Mouse (Mus musculus) liver, embryonic 15.5 days (tissue): ENCODE measurements around the gene Kctd19. TPM values are rescaled to one million over a fixed set of nuclear protein-coding genes. Genes with fewer than 3 reads are reported as not detected.

ENCODE experiments used
- ATAC-seq: fragments of 200-750 bp; cut with Nextera tagmentation; 2 replicates; pipeline ENCODE4 v1.8.0; 2017; ENCODE audit warnings: moderate number of reproducible peaks, mild to moderate bottlenecking, moderate library complexity; ENCODE audit not compliant: insufficient read depth
- H3K27ac ChIP-seq: fragments of 300-500 bp; sonication (generic); replicated peaks from 2 replicates; pipeline ENCODE4 v1.5.1; 2015; ENCODE audit warnings: mild to moderate bottlenecking, inconsistent platforms
- H3K27me3 ChIP-seq: fragments of 300-500 bp; sonication (generic); 2 replicates; pipeline ENCODE4 v1.6.1; 2015; ENCODE audit warnings: mild to moderate bottlenecking, inconsistent platforms
- H3K36me3 ChIP-seq: fragments of 300-500 bp; sonication (generic); replicated peaks from 2 replicates; pipeline ENCODE4 v1.6.1; 2015; ENCODE audit warnings: moderate library complexity, mild to moderate bottlenecking, inconsistent platforms
- H3K4me1 ChIP-seq: fragments of 300-500 bp; sonication (generic); replicated peaks from 2 replicates; pipeline ENCODE4 v1.6.1; 2015; ENCODE audit warnings: inconsistent platforms
- H3K4me2 ChIP-seq: fragments of 300-500 bp; sonication (generic); 2 replicates; pipeline ENCODE4 v1.6.1; 2015; ENCODE audit warnings: moderate library complexity, mild to moderate bottlenecking, inconsistent platforms
- H3K4me3 ChIP-seq: fragments of 300-500 bp; sonication (generic); replicated peaks from 2 replicates; pipeline ENCODE4 v1.5.1; 2015; ENCODE audit warnings: mild to moderate bottlenecking, inconsistent platforms
- H3K9ac ChIP-seq: fragments of 300-500 bp; sonication (generic); 2 replicates; pipeline ENCODE4 v1.6.1; 2015; ENCODE audit warnings: moderate library complexity, mild to moderate bottlenecking, inconsistent platforms
- H3K9me3 ChIP-seq: fragments of 300-500 bp; sonication (generic); replicated peaks from 2 replicates; pipeline ENCODE4 v1.6.1; 2016; ENCODE audit warnings: inconsistent platforms
- WGBS: fragments of 180-500 bp; shearing (Covaris S2); methylation state at CpG from one replicate; pipeline ENCODE4 v1.1.7; 2015; ENCODE audit warnings: mixed read lengths; ENCODE audit not compliant: insufficient replicate concordance; 5-methylcytosine and 5-hydroxymethylcytosine counted together
- polyA plus RNA-seq: library from polyadenylated mRNA; unstranded; fragments of >200 nt; fragmentation: Nextera tagmentation; extraction: Ambion mirVana; gene quantifications from 2 replicates; pipeline ENCODE4 v1.2.1, GENCODE M21; 2015

Gene Kctd19
- polyA plus RNA-seq, 1 experiment from 2014 or later, result not detected

DNA sequence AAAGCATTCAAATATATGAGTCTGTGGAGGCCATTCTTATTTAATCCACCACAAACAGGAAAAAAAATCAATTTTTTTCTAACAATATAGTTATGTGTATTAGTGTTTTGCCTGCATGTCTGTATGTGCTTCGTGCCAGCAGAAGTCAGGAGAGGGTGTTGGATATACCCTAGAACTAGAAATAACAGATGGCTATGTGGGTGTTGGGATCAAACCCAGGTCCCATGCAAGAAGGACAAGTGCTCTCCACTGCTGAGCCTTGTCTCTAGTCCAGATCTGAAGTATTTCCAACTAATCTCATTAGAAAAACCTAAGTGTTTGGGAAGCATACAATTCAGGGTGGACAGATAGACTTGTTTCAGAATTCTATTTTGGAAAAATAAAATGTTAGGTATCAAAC lies 8.7 kb upstream of the Kctd19 start:
- H3K4me3 ChIP-seq, result no peak overlapping the region
- ATAC-seq, result no peak
- no peak overlapping the region for H3K4me2 ChIP-seq
- WGBS, result 40% methylated on average over 1 of the region's 1 CpGs
- H3K27ac ChIP-seq, result no peak overlapping the region
- peaks cover 24% of the 10 kb centered on the region for H3K27me3 ChIP-seq
- no peaks in the 10 kb centered on the region for H3K9me3 ChIP-seq
- no peak overlapping the region for H3K9ac ChIP-seq
- no peaks in the 10 kb centered on the region for H3K36me3 ChIP-seq
- H3K4me1 ChIP-seq, result no peaks in the 10 kb centered on the region

- ATAC-seq, result no peak
- Histone ChIP-seq H3K4me3 (no peak overlapping the region), H3K4me1 (no peaks in the 10 kb centered on the region), H3K36me3 (no peaks in the 10 kb centered on the region), H3K4me2 (no peak overlapping the region), H3K9me3 (no peaks in the 10 kb centered on the region), H3K27me3 (peaks cover 36% of the 10 kb centered on the region), H3K27ac (no peak overlapping the region), H3K9ac (no peak overlapping the region)
- WGBS, result 75% methylated on average over 4 of the region's 4 CpGs
Observed at GRCm38 (mm10) chr8:105419800-105420199, 6.5 kb upstream of the Kctd19 start.

DNA sequence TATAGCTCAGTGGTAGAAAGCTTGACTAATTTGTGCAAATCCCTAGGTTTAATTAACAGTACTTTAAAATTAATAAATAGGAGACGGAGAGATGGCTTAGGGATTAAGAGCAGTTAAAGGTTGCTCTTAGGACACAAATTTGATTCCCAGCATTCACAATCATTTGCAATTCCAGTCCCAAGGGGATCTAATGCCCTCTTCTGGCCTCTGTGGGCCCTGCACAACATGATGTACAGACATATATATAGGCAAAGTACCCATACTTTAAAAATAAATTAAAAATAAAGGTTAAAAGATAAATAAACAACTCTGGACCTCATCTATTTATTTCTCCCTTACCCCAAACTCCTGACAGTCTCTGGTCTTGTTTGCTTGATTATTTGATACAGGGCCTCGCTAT lies 5.7 kb upstream of the Kctd19 start:
- no peaks in the 10 kb centered on the region for H3K36me3 ChIP-seq
- H3K9ac ChIP-seq, result no peak overlapping the region
- 64% methylated on average over 2 of the region's 2 CpGs for WGBS
- ATAC-seq, result no peak
- H3K4me3 ChIP-seq, result no peak overlapping the region
- H3K4me1 ChIP-seq, result no peaks in the 10 kb centered on the region
- H3K27me3 ChIP-seq, result peaks cover 39% of the 10 kb centered on the region
- H3K27ac ChIP-seq, result no peak overlapping the region
- H3K9me3 ChIP-seq, result no peaks in the 10 kb centered on the region
- H3K4me2 ChIP-seq, result no peak overlapping the region

- H3K4me3 ChIP-seq, result no peak overlapping the region
Observed at GRCm38 (mm10) chr8:105409947-105410346, 3.4 kb downstream of the Kctd19 start.

DNA sequence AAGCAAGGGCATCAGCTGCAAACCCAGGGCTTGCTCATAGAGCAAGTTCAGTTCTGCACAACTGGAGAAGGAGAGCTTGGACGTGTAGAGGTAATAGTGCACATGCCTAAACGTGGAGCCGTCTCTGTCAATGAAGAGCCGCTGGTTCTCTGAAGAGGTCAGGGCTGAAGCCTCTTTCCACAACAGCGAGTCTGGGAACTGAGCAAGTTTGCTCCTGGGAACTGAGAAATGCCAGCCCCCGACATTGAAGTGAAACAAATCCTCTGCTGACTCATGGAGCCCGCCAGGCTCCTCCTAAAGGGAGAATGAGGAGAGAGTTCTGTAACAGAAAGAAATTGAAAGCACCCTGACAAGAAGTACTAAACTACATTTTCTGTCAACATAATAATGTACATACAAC lies 5.0 kb downstream of the Kctd19 start:
- Histone ChIP-seq H3K9me3 (no peaks in the 10 kb centered on the region), H3K4me2 (no peak overlapping the region)
- ATAC-seq, result no peak

More at GRCm38 (mm10) chr8:105409947-105410346, 3.4 kb downstream of the Kctd19 start:
- Histone ChIP-seq H3K4me1 (peaks cover 9% of the 10 kb centered on the region), H3K27me3 (peaks cover 36% of the 10 kb centered on the region), H3K36me3 (no peaks in the 10 kb centered on the region), H3K9me3 (no peaks in the 10 kb centered on the region), H3K4me2 (no peak overlapping the region), H3K9ac (no peak overlapping the region), H3K27ac (no peak overlapping the region)
- no peak for ATAC-seq
- WGBS, result 76% methylated on average over 6 of the region's 6 CpGs

GRCm38 (mm10) chr8:105406416-105406815 lies 6.9 kb downstream of the Kctd19 start:
- H3K27ac ChIP-seq, result no peak overlapping the region
- H3K4me3 ChIP-seq, result no peak overlapping the region
- WGBS, result 72% methylated on average over 10 of the region's 10 CpGs
- H3K4me1 ChIP-seq, result no peaks in the 10 kb centered on the region
- no peak overlapping the region for H3K9ac ChIP-seq
- no peak for ATAC-seq
- H3K4me2 ChIP-seq, result no peak overlapping the region
- no peaks in the 10 kb centered on the region for H3K9me3 ChIP-seq
- H3K27me3 ChIP-seq, result peaks cover 4% of the 10 kb centered on the region; the same call in 1 of the 2 replicates
- H3K36me3 ChIP-seq, result no peaks in the 10 kb centered on the region

More for the DNA sequence above, 5.0 kb downstream of the Kctd19 start:
- peaks cover 20% of the 10 kb centered on the region for H3K27me3 ChIP-seq
- H3K4me1 ChIP-seq, result peaks cover 3% of the 10 kb centered on the region
- no peak overlapping the region for H3K9ac ChIP-seq
- WGBS, result 52% methylated on average over 7 of the region's 7 CpGs
- H3K27ac ChIP-seq, result no peak overlapping the region
- no peaks in the 10 kb centered on the region for H3K36me3 ChIP-seq
- H3K4me3 ChIP-seq, result no peak overlapping the region

- Histone ChIP-seq H3K27ac (no peak overlapping the region), H3K4me2 (no peak overlapping the region), H3K4me1 (no peaks in the 10 kb centered on the region), H3K9ac (no peak overlapping the region), H3K9me3 (no peaks in the 10 kb centered on the region), H3K27me3 (no peaks in the 10 kb centered on the region), H3K4me3 (no peak overlapping the region), H3K36me3 (no peaks in the 10 kb centered on the region)
- WGBS, result 48% methylated on average over 1 of the region's 1 CpGs
- no peak for ATAC-seq
Observed at GRCm38 (mm10) chr8:105404496-105404895, 8.8 kb downstream of the Kctd19 start.

GRCm38 (mm10) chr8:105403467-105403866 lies 9.8 kb downstream of the Kctd19 start:
- Histone ChIP-seq H3K36me3 (no peaks in the 10 kb centered on the region), H3K4me1 (no peaks in the 10 kb centered on the region), H3K27me3 (no peaks in the 10 kb centered on the region), H3K4me3 (no peak overlapping the region), H3K9me3 (no peaks in the 10 kb centered on the region), H3K9ac (no peak overlapping the region), H3K4me2 (no peak overlapping the region), H3K27ac (no peak overlapping the region)
- no peak for ATAC-seq
- WGBS, result 66% methylated on average over 8 of the region's 8 CpGs

DNA sequence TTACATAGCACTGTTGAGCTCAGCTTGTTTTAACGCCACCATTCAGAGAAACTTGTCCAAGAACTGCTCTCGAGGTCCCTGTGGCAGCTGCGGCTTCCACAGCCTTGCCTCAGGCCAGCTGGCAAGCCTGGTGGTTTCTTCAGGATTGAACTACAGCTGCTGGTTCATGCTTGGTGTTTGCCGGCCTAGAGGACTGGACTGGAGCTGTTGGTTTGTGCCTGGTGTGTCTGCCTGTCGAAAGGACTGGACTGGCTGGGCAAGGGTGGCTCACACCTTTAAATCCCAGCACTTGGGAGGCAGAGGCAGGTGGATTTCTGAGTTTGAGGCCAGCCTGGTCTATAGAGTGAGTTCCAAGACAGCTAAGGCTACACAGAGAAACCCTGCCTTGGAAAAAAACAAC lies 13.3 kb downstream of the Kctd19 start:
- no peak overlapping the region for H3K4me2 ChIP-seq
- no peaks in the 10 kb centered on the region for H3K9me3 ChIP-seq
- H3K9ac ChIP-seq, result no peak overlapping the region
- 0 out of 2 replicates have a peak, but pooled peaks cover 4% of the 10 kb centered on the region for H3K27me3 ChIP-seq
- no peaks in the 10 kb centered on the region for H3K4me1 ChIP-seq
- no peak for ATAC-seq
- no peaks in the 10 kb centered on the region for H3K36me3 ChIP-seq
- no peak overlapping the region for H3K27ac ChIP-seq
- 57% methylated on average over 5 of the region's 5 CpGs for WGBS
- H3K4me3 ChIP-seq, result no peak overlapping the region

DNA sequence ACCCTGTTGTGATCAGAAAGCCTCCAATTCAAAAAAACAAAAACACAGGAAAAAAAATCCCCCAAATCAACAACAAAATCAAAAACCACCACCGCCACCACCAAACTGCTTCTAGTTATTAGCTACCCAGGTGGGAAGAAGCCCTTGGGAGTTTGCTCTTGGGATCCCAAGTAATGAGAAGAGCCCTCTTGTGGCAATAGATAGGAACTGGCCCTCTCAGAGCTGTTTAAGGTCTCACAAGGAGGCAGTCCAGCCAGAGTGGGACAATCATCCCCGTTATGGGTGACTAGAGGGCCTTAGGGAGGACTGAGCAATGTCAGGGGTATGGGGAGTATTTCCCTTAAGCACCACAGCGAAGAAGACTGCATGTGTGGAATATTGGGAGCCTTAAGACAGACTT lies 15.6 kb downstream of the Kctd19 start:
- no peak overlapping the region for H3K9ac ChIP-seq
- H3K4me2 ChIP-seq, result no peak overlapping the region
- WGBS, result 27% methylated on average over 3 of the region's 3 CpGs
- no peaks in the 10 kb centered on the region for H3K9me3 ChIP-seq
- peaks cover 6% of the 10 kb centered on the region; the same call in 1 of the 2 replicates for H3K27me3 ChIP-seq
- no peaks in the 10 kb centered on the region for H3K36me3 ChIP-seq
- no peak for ATAC-seq
- H3K27ac ChIP-seq, result no peak overlapping the region
- no peak overlapping the region for H3K4me3 ChIP-seq
- H3K4me1 ChIP-seq, result no peaks in the 10 kb centered on the region

GRCm38 (mm10) chr8:105393915-105394314 lies 19.4 kb downstream of the Kctd19 start:
- Histone ChIP-seq H3K4me3 (no peak overlapping the region), H3K9me3 (no peaks in the 10 kb centered on the region), H3K36me3 (no peaks in the 10 kb centered on the region), H3K4me1 (no peaks in the 10 kb centered on the region), H3K27ac (no peak overlapping the region), H3K27me3 (peaks cover 6% of the 10 kb centered on the region; the same call in 1 of the 2 replicates), H3K9ac (no peak overlapping the region), H3K4me2 (no peak overlapping the region)
- 66% methylated on average over 7 of the region's 7 CpGs for WGBS
- no peak for ATAC-seq

DNA sequence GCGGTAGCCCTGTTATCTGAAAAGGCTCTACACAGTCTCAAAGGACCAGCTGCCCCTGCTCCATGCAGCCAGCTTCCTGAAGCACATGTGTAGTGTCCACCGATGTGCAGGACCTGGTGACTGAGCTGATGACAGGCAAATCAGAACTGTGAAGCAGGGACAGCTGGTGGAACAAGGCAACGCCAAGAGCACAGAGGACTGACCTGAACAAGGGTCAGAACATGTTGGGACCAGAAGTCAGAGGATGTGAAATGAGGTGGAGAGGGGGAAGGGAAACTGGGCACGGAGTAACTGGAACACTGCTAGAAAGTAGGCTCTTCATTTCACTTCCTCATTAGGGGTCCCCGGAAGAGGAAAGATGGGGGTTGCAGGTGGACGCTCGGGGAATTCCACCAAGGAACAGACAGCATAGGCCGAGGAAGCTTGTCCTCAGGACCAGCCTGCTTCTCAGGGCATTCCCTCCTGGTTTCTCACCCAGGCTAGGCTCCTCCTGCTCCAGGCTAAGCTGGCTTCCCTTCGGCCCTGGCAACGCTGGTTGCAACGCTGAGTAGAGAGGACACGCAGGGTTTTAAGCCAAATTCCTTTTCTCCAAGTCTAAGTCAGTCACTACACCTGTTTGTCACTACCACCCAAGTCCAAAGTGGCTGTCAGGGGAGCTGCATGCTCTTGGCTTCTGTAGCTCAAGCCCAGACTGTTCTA lies 20.1 kb downstream of the Kctd19 start:
- no peak overlapping the region for H3K4me3 ChIP-seq
- 64% methylated on average over 12 of the region's 12 CpGs for WGBS
- peaks cover 6% of the 10 kb centered on the region; the same call in 1 of the 2 replicates for H3K27me3 ChIP-seq
- ATAC-seq, result no peak
- H3K4me2 ChIP-seq, result no peak overlapping the region
- H3K27ac ChIP-seq, result no peak overlapping the region
- no peak overlapping the region for H3K9ac ChIP-seq
- no peaks in the 10 kb centered on the region for H3K9me3 ChIP-seq
- H3K4me1 ChIP-seq, result no peaks in the 10 kb centered on the region
- H3K36me3 ChIP-seq, result no peaks in the 10 kb centered on the region
